Mouse (Mus musculus): ENCODE measurements around the gene Rims1.

The Rims1 gene

GRCm38 (mm10) chr1:22694514-22694913, 111.3 kb downstream of the Rims1 start:
- DNase-seq: no peak

GRCm38 (mm10) chr1:22683455-22683854, 122.3 kb downstream of the Rims1 start:
- DNase-seq: no peak

- no peak for DNase-seq
These were observed 141.6 kb downstream of the Rims1 start for GRCm38 (mm10) chr1:22664196-22664595.

GRCm38 (mm10) chr1:22661825-22662224, 144.0 kb downstream of the Rims1 start:
- DNase-seq: no peak

DNA sequence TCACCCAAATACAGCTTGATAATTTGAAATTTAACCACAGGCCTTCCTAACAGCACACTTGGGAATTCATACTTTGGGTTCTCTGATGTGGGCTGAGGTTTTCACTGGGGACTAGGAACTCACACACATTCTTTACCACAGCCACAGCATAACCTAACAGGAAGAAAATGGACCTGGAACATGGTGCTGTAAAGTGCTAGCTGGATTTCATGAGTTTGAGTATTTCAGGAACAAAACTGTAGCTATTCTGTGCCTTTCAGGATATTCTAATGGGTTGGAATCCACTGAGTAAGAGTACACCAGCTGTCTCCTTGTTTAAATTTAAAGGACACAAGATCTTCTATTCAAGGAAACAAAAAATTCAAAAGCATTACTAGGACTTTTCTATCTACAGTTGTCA, 149.8 kb downstream of the Rims1 start:
- peak; percentile 33 for DNase-seq

- DNase-seq: peak; percentile 74
These were observed 150.9 kb downstream of the Rims1 start for GRCm38 (mm10) chr1:22654903-22655302.

DNA sequence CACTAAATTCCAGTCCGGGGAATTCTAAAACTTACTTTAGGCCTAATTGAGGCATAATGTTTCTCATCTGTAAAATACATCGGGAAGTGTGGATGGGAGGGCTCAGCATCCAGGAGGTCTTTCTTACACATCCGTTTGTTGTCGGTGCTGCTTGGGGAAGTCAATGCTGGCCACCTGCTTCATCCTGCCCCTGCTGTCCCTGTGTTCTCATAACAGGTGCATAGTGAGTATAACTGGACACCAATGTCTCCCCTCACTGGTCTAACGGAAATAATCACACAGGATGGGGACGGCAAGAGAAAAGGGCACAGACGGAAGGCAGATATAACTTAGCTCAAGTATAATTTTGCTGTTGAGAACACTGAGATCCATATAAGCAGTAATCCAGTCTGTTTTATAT, 155.2 kb downstream of the Rims1 start:
- no peak for DNase-seq

- no peak for DNase-seq
These were observed 156.4 kb downstream of the Rims1 start for GRCm38 (mm10) chr1:22649432-22649831.

GRCm38 (mm10) chr1:22645257-22645656, 160.5 kb downstream of the Rims1 start:
- no peak for DNase-seq

DNA sequence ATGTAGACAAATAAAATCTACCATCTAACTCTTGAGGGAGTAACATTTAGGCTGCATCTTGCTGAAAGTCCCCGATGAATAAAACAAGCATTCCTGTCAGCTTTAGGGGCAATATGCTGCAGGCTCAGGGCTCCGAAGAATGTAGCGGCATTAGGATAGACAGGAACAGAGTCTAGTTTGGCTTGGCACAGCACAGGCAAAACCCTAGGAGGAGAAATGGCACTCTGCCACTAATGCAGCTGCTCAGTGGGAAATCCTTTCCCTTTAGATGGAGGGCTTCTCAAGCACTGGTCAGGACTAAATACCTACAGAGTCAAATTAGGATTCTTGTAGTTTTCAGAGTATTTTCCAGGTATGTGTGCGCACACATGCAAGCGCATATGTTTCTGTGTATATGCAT, 165.2 kb downstream of the Rims1 start:
- DNase-seq: peak; percentile 26

GRCm38 (mm10) chr1:22639702-22640101, 166.1 kb downstream of the Rims1 start:
- no peak for DNase-seq

- DNase-seq: no peak
These were observed 171.9 kb downstream of the Rims1 start for GRCm38 (mm10) chr1:22633871-22634270.

DNA sequence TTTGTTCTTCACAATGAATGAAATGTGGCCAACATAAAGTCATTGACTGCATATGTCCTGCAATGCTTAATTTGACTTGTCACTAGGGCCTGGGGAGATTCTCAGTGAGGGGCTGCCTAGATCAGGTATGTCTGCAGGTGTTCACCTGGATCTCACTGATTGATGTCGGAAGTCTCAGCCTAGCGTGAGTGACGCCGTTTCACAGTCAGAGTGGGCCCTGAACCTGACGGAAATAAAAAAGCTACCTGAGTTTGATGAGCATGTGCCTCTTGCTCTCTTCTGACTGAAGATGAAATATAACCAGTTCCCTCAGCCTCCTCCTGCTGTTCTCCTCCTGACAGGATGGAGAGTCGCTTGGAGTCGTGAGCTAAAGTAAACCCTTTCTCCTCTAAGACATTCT, 173.2 kb downstream of the Rims1 start:
- DNase-seq: no peak

DNA sequence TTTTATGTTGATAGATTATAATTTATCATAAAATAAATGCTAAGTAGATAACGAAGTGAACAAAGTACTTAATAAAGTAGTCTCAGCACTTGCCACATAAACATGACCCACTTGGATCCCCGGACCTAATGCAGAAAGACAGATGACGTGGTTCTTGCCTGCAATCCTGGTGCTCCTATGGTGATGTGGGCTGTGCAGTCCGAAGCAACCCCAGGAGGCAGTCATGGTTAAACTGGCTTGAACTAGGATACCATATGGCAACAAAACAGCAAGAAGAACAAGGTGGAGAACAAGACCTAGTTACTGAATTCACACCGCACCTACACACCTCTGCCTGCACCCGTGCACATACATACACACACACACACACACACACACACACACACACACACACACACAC, 173.8 kb downstream of the Rims1 start:
- no peak for DNase-seq

- DNase-seq: no peak
These were observed 176.8 kb downstream of the Rims1 start for GRCm38 (mm10) chr1:22629011-22629410.

DNA sequence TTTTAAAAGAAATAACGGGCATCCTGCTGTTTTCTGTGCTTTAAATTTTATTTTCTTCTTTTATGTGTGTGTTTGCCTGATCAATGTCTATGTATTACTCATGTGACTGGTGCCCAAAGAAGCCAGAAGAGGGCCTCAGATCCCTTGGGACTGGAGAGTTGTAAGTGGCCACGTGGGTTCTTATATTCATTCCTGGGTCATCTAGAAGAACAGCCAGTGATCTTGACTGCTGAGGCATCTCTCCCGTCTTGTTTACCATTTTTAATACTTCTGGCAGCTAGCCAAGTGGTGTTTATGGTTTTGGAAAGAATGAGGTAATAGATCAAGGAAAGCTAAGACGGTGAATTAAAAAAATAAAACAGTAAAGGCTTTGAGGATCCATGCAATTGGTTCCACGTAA, 178.8 kb downstream of the Rims1 start:
- DNase-seq: no peak

- DNase-seq: no peak
These were observed 179.5 kb downstream of the Rims1 start for GRCm38 (mm10) chr1:22626295-22626694.

DNA sequence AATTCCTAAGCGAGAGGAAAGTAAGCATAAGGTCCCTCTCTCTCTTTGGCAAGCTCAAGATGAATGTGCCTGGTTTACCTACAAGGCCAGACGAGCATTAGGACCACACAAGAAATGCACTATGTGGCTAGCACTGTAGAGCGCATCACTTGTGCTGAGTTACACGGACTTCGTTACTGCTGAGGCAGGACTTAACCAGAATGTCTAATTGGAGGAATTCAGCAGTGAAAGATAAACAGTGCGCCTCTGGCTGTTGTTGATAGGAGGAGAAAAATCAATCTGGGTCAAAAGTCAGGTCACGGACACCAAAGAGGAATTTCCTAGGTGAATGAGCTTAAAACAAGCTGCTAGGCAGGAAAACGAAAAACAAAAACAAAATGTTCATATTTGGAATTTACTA, 185.0 kb downstream of the Rims1 start:
- no peak for DNase-seq

DNA sequence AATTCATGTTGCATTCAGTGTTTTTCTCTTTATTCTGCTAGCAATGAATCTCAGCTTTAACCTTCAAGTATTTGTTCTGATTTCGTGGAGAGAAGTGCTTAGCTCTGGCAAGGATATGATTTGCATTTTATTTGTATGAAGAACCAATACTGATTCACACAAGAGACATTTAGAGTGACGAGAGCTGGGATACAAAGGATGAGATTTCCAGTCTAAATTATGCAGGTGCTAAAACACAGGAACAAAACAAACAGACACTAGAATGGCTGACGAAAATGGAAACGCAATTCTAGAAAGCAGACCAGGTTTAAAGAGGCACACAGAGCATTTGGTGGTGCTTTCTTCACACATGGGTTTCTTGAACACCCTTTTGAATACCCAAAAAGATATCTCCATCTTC, 190.2 kb downstream of the Rims1 start:
- no peak for DNase-seq

- no peak for DNase-seq
These were observed 192.2 kb downstream of the Rims1 start for GRCm38 (mm10) chr1:22613609-22614008.

- no peak for DNase-seq
These were observed 201.3 kb downstream of the Rims1 start for GRCm38 (mm10) chr1:22604329-22605044.

- no peak for DNase-seq
These were observed 209.6 kb downstream of the Rims1 start for GRCm38 (mm10) chr1:22596197-22596596.

DNA sequence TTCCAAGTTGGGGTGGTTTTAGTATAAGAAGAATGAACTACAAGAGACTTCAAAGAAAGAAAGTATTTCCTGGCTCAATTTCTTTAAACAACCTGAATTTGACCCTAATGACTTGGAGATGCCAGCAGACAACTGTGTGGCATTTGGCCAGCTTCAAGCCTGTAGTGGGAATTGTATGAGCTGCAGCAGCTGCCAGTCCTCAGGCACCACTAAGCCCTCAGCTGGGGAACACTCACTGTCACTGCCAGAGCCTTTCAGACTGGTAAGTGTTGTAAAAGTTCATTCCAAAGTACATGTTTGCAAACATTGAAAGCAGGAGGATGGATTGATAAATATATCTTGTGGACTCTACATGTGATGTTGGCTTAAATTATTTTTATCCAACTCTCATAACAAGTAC, 211.0 kb downstream of the Rims1 start:
- no peak for DNase-seq

GRCm38 (mm10) chr1:22587859-22588383, 217.9 kb downstream of the Rims1 start:
- no peak for DNase-seq

GRCm38 (mm10) chr1:22585560-22585959, 220.2 kb downstream of the Rims1 start:
- no peak for DNase-seq

Measured in right cerebral cortex, adult 18-20 months (tissue).